Mouse (Mus musculus) forebrain, embryonic 15.5 days (tissue): ENCODE measurements around the gene 1810055G02Rik. TPM values are rescaled to one million over a fixed set of nuclear protein-coding genes. Genes with fewer than 3 reads are reported as not detected.

Source experiments
- ATAC-seq: fragments of 200-750 bp; cut with Nextera tagmentation; replicated peaks from 2 replicates; pipeline ENCODE4 v1.8.0; 2017; ENCODE audit warnings: mild to moderate bottlenecking, moderate TSS enrichment, moderate library complexity
- H3K27ac ChIP-seq: fragments of 300-500 bp; sonication (generic); replicated peaks from 2 replicates; pipeline ENCODE4 v1.5.1; 2015; ENCODE audit warnings: mild to moderate bottlenecking, inconsistent platforms
- H3K27me3 ChIP-seq: fragments of 300-500 bp; sonication (generic); 2 replicates; pipeline ENCODE4 v1.6.1; 2015; ENCODE audit warnings: inconsistent platforms
- H3K36me3 ChIP-seq: fragments of 300-500 bp; sonication (generic); 2 replicates; pipeline ENCODE4 v1.6.1; 2015; ENCODE audit warnings: mild to moderate bottlenecking, inconsistent platforms
- H3K4me1 ChIP-seq: fragments of 300-500 bp; sonication (generic); 2 replicates; pipeline ENCODE4 v1.6.1; 2015; ENCODE audit warnings: inconsistent platforms
- H3K4me2 ChIP-seq: fragments of 300-500 bp; sonication (generic); replicated peaks from 2 replicates; pipeline ENCODE4 v1.6.1; 2015; ENCODE audit warnings: mild to moderate bottlenecking, inconsistent platforms
- H3K4me3 ChIP-seq: fragments of 300-500 bp; sonication (generic); 2 replicates; pipeline ENCODE4 v1.5.1; 2015; ENCODE audit warnings: mild to moderate bottlenecking, inconsistent platforms
- H3K9ac ChIP-seq: fragments of 300-500 bp; sonication (generic); replicated peaks from 2 replicates; pipeline ENCODE4 v1.6.1; 2015; ENCODE audit warnings: mild to moderate bottlenecking, inconsistent platforms
- H3K9me3 ChIP-seq: fragments of 300-500 bp; sonication (generic); 2 replicates; pipeline ENCODE4 v1.6.1; 2016; ENCODE audit warnings: inconsistent platforms
- WGBS: fragments of 180-500 bp; shearing (Covaris S2); methylation state at CpG from one replicate; pipeline ENCODE4 v1.1.7; 2015; ENCODE audit warnings: mixed read lengths; 5-methylcytosine and 5-hydroxymethylcytosine counted together
- polyA plus RNA-seq: library from polyadenylated mRNA; unstranded; fragments of >200 nt; fragmentation: Nextera tagmentation; extraction: Ambion mirVana; gene quantifications from 2 replicates; pipeline ENCODE4 v1.2.1, GENCODE M21; 2015

Gene 1810055G02Rik
- polyA plus RNA-seq, 1 experiment from 2014 or later = 31.3 TPM

GRCm38 (mm10) chr19:3698035-3698434 lies 10.1 kb upstream of the 1810055G02Rik start:
- Histone ChIP-seq H3K27me3 (no peaks in the 10 kb centered on the region), H3K9me3 (no peaks in the 10 kb centered on the region), H3K4me2 (no peak overlapping the region), H3K27ac (no peak overlapping the region), H3K36me3 (no peaks in the 10 kb centered on the region), H3K4me3 (no peak overlapping the region), H3K9ac (no peak overlapping the region), H3K4me1 (no peaks in the 10 kb centered on the region)
- ATAC-seq = no peak
- 88% methylated on average over 7 of the region's 7 CpGs for WGBS

GRCm38 (mm10) chr19:3699508-3700438 lies 8.3 kb upstream of the 1810055G02Rik start:
- Histone ChIP-seq H3K4me3 (no peak overlapping the region), H3K36me3 (no peaks in the 10 kb centered on the region), H3K9ac (no peak overlapping the region), H3K4me1 (no peaks in the 10 kb centered on the region), H3K27ac (no peak overlapping the region), H3K9me3 (no peaks in the 10 kb centered on the region), H3K4me2 (no peak overlapping the region), H3K27me3 (no peaks in the 10 kb centered on the region)
- ATAC-seq = no peak; the same call in 1 of the 2 replicates
- WGBS = 39% methylated on average over 6 of the region's 6 CpGs

GRCm38 (mm10) chr19:3702460-3702859 lies 5.6 kb upstream of the 1810055G02Rik start:
- 83% methylated on average over 4 of the region's 4 CpGs for WGBS
- no peak overlapping the region for H3K9ac ChIP-seq

GRCm38 (mm10) chr19:3706258-3706657 lies 1.8 kb upstream of the 1810055G02Rik start:
- H3K4me3 ChIP-seq = no peak overlapping the region
- H3K9ac ChIP-seq = no peak overlapping the region
- no peak overlapping the region for H3K27ac ChIP-seq
- no peaks in the 10 kb centered on the region for H3K27me3 ChIP-seq
- peaks cover 17% of the 10 kb centered on the region for H3K4me1 ChIP-seq
- 68% methylated on average over 1 of the region's 1 CpGs for WGBS
- H3K9me3 ChIP-seq = no peaks in the 10 kb centered on the region
- ATAC-seq = no peak
- no peaks in the 10 kb centered on the region for H3K36me3 ChIP-seq
- H3K4me2 ChIP-seq = no peak overlapping the region

More at GRCm38 (mm10) chr19:3702460-3702859, 5.6 kb upstream of the 1810055G02Rik start:
- H3K4me3 ChIP-seq = no peak overlapping the region
- H3K4me2 ChIP-seq = no peak overlapping the region
- no peaks in the 10 kb centered on the region for H3K36me3 ChIP-seq
- H3K9me3 ChIP-seq = no peaks in the 10 kb centered on the region
- peaks cover 2% of the 10 kb centered on the region for H3K4me1 ChIP-seq
- H3K27me3 ChIP-seq = no peaks in the 10 kb centered on the region
- no peak for ATAC-seq
- H3K27ac ChIP-seq = no peak overlapping the region

GRCm38 (mm10) chr19:3707553-3707952 lies 540 bp upstream of the 1810055G02Rik start:
- no peak for ATAC-seq
- Histone ChIP-seq H3K36me3 (no peaks in the 10 kb centered on the region), H3K4me1 (peaks cover 17% of the 10 kb centered on the region), H3K27ac (peak overlapping the region; percentile 92), H3K4me2 (peak overlapping the region; percentile 72), H3K27me3 (no peaks in the 10 kb centered on the region), H3K9me3 (no peaks in the 10 kb centered on the region), H3K4me3 (peak overlapping the region; percentile 97), H3K9ac (peak overlapping the region; percentile 93)
- WGBS = 33% methylated on average over 10 of the region's 10 CpGs

- H3K36me3 ChIP-seq = no peaks in the 10 kb centered on the region
- H3K9ac ChIP-seq = peak overlapping the region; percentile 93
- H3K4me3 ChIP-seq = peak overlapping the region; percentile 97
- no peak overlapping the region for H3K27ac ChIP-seq
- no peaks in the 10 kb centered on the region for H3K9me3 ChIP-seq
- no peak for ATAC-seq
- no peaks in the 10 kb centered on the region for H3K27me3 ChIP-seq
- H3K4me1 ChIP-seq = peaks cover 17% of the 10 kb centered on the region
- 43% methylated on average over 10 of the region's 10 CpGs for WGBS
- H3K4me2 ChIP-seq = peak overlapping the region; percentile 72
Measured at GRCm38 (mm10) chr19:3709013-3709787, 1.1 kb downstream of the 1810055G02Rik start.

- Histone ChIP-seq H3K4me1 (peaks cover 17% of the 10 kb centered on the region), H3K9me3 (no peaks in the 10 kb centered on the region), H3K36me3 (peaks cover 6% of the 10 kb centered on the region), H3K27me3 (no peaks in the 10 kb centered on the region), H3K27ac (no peak overlapping the region), H3K4me2 (no peak overlapping the region), H3K9ac (no peak overlapping the region), H3K4me3 (no peak overlapping the region)
- 91% methylated on average over 2 of the region's 2 CpGs for WGBS
- no peak for ATAC-seq
Measured at GRCm38 (mm10) chr19:3710436-3710835, 2.3 kb downstream of the 1810055G02Rik start.

- Histone ChIP-seq H3K4me3 (no peak overlapping the region), H3K4me2 (no peak overlapping the region), H3K4me1 (peaks cover 7% of the 10 kb centered on the region), H3K36me3 (peaks cover 31% of the 10 kb centered on the region), H3K27me3 (no peaks in the 10 kb centered on the region), H3K27ac (no peak overlapping the region), H3K9me3 (no peaks in the 10 kb centered on the region), H3K9ac (no peak overlapping the region)
- 95% methylated on average over 6 of the region's 6 CpGs for WGBS
- ATAC-seq = no peak
Measured at GRCm38 (mm10) chr19:3714381-3714780, 6.3 kb downstream of the 1810055G02Rik start.

GRCm38 (mm10) chr19:3718481-3719361 lies 10.6 kb downstream of the 1810055G02Rik start:
- Histone ChIP-seq H3K27ac (no peak overlapping the region), H3K9ac (peak overlapping the region; percentile 31), H3K27me3 (no peaks in the 10 kb centered on the region), H3K9me3 (no peaks in the 10 kb centered on the region), H3K4me1 (peaks cover 7% of the 10 kb centered on the region), H3K4me2 (peak overlapping the region; percentile 77), H3K36me3 (peaks cover 31% of the 10 kb centered on the region), H3K4me3 (peak overlapping the region; percentile 41)
- 43% methylated on average over 19 of the region's 19 CpGs for WGBS
- ATAC-seq = peak; percentile 81

- H3K27ac ChIP-seq = no peak overlapping the region
- H3K4me3 ChIP-seq = peak overlapping the region; percentile 41
- H3K36me3 ChIP-seq = peaks cover 31% of the 10 kb centered on the region
- no peaks in the 10 kb centered on the region for H3K9me3 ChIP-seq
- H3K4me1 ChIP-seq = peaks cover 7% of the 10 kb centered on the region
- H3K4me2 ChIP-seq = peak overlapping the region; percentile 77
- H3K9ac ChIP-seq = peak overlapping the region; percentile 31
- no peaks in the 10 kb centered on the region for H3K27me3 ChIP-seq
- 1% methylated on average over 27 of the region's 27 CpGs for WGBS
- peak; percentile 52 for ATAC-seq
Measured at GRCm38 (mm10) chr19:3719362-3719891, 11.3 kb downstream of the 1810055G02Rik start.

- Histone ChIP-seq H3K27me3 (no peaks in the 10 kb centered on the region), H3K36me3 (no peaks in the 10 kb centered on the region), H3K4me1 (peaks cover 7% of the 10 kb centered on the region), H3K4me3 (no peak overlapping the region), H3K9ac (no peak overlapping the region), H3K27ac (no peak overlapping the region), H3K9me3 (no peaks in the 10 kb centered on the region), H3K4me2 (no peak overlapping the region)
- no peak for ATAC-seq
- 95% methylated on average over 9 of the region's 9 CpGs for WGBS
Measured at GRCm38 (mm10) chr19:3723170-3723569, 15.1 kb downstream of the 1810055G02Rik start.
